Mouse (Mus musculus): ENCODE data around the gene Iqgap2.

GRCm38 (mm10) chr13:95831760-95832159 is 60.0 kb downstream of the Iqgap2 start:
- TF ChIP-seq POLR2A (IDR thresholded peaks at IDR 0.05; ENCODE audit: low read depth, low read length), result no peak
- no peak for TF ChIP-seq CTCF (conservative IDR thresholded peaks at IDR 0.05; ENCODE audit: insufficient read depth, insufficient read length, low read depth, low read length)
